Mouse (Mus musculus) layer of hippocampus, postnatal 10 days (tissue): ENCODE data around the gene Plcb4. TPM values are rescaled to one million over a fixed set of nuclear protein-coding genes. Genes with fewer than 3 reads are reported as not detected.
"Not testable (repeated sequence)": the region's sequence is repeated elsewhere in the genome, so short reads cannot be mapped to it uniquely, and the experiment has no call there.

Experiments used
- DNase-seq, 2 experiments: peaks; one replicate each; pipeline ENCODE4 v3.0.0; 2021; ENCODE audit warnings: low spot score in 2 of 2
- total RNA-seq, 2 experiments: library from RNA; stranded (reverse); gene quantifications; 2 replicates each; pipeline ENCODE4 v1.2.3; 2021

Plcb4 gene
- total RNA-seq, 2 experiments from 2014 or later: 20.2 to 23.7 TPM

DNA sequence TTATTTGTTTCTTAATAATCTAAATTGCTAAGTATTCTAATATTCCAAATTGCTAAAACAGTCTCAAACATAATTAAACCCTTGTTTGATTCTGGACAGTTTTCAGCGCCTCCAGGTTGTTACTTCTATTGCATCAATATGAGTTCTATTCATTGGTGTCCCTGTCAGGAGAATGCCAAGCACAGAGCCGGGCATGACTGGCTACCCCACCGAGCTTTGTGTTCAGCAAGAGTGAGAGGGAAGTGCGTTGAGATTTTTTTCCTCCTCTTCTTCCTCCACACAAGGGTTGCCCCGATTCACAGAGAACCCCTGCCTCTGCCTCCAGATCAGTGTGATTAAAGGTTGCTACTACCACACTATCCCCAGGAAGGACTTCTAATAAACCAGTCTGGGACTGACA lies 53.5 kb downstream of the Plcb4 start:
- DNase-seq: no peak

DNA sequence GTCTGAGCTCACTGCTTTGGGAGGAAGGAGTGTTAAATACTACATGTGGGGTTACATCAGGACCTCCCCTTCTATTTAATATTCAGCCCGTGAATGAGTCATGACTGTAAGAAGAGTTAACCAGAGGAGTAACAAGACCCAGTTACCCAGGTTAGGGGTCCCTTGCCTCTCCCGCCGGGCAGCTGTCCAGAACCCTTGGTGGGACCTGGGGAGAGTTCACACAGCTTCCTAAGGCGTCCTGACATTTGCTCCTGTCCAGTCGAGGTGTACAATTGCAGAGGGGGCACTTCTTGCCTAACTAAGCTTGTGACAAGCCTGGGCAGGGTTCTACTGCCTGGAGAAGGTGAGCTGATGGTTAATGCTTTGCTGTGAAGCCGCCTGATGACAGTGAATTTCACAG lies 54.1 kb downstream of the Plcb4 start:
- DNase-seq: no peak

DNA sequence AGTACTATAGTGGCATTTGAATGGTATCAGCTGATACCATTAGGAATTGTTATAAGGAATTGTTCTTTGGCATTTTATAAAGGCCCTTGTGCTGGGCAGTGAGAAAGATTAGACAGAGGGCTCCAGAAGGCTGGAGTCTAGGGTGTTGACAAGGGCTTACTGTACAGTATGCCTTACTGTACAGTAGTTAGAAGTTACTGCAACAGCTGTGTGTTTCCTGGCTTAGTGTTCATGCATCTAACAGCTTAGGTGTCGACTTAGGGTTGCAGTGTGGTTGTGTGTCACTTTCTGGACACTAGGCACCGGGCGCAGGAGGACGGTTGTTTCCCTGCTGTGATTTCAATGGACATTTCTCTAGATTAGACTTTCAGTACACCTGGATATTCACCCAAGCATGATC lies 57.4 kb downstream of the Plcb4 start:
- DNase-seq: no peak

DNA sequence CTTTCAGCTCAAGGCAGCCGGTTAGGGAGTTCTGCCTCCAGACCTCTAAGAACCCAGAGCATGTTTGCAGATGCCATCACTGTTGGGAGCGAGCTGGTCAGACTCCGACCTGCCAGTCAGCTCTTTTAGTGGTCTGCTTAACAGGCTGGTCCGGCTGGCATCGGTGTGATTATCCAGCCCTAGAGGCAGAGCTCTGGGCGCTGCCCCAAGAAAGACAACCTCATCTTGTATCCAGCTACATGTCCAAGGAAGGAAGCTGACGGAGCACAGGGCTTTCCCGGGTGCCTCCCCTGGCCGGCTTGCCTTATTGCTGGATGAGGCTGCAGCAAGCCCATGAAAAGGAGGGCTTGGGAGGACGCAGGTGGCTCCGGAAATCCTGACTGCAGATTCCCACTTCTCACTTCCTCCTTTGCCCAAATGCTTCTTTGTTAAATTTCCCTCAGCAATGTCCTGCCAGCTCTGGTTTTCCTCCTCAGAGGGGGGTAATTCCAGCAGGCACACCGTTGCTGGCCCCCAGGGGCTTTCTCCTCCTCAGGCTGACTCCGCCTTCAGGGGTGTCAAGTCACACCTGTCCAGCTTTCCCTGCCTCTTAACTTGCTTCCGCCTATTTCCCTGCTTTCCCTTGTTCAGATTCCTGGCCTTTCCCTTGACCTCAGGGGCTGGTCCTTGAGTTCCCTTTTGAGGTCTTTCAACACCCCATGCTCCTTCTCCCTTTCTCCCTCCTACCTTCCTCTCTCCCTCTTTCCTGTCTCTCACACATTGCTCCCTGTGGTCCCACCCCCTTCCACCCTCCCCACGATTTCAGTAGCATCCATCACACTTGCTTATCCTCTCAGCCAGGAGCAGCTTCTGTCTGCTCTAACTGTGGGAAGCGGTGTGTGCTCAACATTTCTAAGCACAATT lies 58.7 kb downstream of the Plcb4 start:
- DNase-seq: peak; percentile 56 to 65

DNA sequence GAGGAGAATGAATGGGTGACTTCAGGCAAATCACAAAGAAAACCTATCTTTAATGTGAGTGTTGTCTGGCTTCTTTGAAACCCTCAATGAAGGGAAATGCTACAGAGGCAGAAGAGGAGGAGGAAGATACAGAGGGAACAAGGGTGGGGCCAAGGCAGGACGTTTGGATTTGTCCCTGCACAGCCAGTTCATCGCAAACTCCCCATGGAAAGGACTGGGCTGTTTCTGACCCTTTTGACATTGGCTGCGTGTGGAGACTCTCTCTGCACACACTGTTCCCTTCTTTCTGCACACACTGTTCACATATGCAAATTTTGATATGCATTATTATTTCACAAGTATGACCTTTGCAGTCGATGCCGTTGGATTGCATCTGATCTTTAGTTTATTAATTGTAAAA lies 63.3 kb downstream of the Plcb4 start:
- DNase-seq: no peak

DNA sequence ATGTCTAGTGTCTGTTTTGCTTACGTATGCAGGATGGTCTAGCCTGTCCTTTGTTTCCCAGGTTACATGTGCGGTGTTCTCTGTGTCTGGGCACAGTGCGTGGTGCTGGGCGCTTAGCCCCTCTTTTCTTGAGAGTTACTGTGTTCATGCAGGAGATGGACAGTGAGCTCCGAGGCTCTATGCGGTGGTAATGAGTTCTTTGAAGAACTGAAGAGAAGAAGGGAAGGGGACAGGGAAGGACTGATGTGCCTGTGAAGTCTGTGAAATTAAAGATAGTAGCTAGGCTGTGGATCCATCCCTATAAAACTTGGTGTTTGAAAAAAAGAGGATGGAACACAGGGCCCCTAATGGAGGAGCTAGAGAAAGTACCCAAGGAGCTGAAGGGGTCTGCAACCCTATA lies 64.6 kb downstream of the Plcb4 start:
- DNase-seq: no peak

DNA sequence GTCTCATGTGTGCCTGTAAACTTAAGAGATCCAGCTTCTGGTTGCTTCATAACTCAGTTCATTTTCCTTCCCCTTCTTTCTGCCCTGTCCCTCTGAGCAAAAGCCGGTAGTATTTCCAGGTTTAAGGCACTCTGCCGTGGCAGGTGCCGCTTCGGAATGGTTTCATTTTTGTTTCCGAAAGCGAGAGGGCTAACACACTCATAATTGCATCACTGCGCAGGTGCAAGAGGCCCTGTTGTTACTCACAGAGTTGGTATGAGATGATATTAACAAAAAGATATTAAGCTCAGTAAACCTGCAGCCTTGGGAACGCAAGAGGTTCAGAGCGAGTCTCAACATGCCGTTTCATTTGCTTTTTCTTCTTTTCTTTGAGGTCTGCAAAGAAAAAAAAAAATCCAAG lies 65.7 kb downstream of the Plcb4 start:
- no peak for DNase-seq

DNA sequence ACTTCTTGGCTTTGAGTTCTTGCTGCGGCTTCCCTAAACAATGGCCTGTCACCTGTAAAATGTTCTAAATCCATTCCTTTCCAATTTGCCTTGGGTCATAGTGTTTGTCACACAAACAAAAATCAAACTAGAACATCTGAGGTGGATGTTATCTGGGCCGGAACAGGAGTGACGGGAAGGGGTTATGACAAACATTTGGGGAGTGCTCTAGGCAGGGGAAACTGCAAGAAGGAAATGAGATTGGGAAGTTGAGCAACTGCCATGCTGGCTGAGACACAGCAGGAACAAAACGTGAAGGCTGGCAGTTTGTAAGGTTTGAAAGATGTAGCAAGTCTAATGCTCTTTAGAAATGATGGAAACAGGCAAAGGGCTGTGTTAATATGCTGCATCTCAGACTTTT lies 66.6 kb downstream of the Plcb4 start:
- no peak for DNase-seq

DNA sequence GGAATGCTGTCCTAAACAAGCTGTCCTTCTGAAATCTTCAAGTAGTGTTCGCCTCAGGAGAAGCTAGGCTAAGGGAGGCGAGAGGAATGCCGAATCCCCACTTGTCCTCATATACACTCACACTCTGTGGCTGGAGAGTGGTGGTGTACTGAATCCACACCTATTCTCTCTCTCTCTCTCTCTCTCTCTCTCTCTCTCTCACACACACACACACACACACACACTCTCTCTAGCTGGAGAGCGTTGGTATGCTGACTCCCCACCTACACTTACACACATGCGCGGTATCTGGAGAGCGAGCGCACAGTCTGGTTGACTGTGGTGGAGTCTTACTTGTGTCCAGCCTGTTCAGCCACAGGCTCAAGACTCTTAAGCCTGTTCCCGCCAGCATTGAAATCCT lies 68.3 kb downstream of the Plcb4 start:
- no peak for DNase-seq

DNA sequence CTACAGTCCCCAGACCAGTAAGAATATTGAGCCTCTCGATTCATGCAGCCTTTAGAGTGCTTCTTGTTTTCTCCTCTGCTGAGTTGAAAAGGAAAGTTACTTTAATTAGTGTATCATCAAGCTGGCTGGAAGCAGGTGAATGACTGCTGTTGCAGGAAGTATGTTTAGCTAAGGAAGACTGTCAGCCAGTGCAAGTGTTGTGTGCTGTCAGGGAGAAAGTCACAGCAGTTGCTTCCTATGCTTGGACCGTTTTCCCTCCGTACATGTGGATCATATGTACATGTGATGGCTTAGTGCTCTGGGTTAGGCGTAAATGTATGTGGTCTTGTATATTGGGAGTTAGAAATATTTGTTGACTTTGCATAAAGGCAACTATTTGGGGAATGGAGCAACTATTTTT lies 69.1 kb downstream of the Plcb4 start:
- no peak for DNase-seq

DNA sequence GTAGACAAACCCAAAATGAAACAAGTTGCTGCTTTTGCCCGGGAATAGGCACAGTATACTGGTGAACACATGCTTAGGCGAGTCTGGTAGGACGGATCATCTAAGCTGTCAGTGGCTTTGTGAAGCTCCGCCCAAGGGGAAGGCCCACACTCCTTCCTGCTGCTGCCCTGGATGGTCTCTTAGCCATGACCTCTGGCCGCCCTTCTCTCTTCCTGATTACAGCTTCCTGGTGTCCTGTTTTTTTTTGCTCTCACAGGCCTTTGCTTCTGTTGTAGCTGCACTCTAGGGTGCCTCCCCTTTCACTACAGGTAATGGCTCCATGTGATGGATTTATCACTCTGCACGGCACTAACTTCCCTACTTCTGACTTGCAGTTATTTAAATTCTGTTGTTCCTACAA lies 72.8 kb downstream of the Plcb4 start:
- no peak for DNase-seq

DNA sequence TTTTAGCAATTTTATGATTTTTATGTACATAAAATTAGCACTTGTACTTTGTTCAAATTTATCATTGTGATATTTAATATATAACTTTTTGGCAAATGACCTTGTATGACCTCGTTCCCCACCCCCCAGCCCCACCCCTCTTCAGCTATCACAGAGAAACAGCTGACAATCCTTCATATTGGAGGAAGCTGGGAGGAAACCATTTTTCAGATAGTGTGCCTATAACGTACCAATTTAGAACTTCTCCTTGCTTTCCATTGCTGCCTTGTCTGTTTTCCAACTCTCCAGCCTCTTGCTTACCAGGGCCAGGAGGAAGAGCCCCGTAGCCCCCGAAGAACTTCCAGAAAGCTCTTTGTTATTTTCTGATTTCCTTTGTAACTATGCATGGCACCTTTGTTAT lies 73.8 kb downstream of the Plcb4 start:
- DNase-seq: no peak

DNA sequence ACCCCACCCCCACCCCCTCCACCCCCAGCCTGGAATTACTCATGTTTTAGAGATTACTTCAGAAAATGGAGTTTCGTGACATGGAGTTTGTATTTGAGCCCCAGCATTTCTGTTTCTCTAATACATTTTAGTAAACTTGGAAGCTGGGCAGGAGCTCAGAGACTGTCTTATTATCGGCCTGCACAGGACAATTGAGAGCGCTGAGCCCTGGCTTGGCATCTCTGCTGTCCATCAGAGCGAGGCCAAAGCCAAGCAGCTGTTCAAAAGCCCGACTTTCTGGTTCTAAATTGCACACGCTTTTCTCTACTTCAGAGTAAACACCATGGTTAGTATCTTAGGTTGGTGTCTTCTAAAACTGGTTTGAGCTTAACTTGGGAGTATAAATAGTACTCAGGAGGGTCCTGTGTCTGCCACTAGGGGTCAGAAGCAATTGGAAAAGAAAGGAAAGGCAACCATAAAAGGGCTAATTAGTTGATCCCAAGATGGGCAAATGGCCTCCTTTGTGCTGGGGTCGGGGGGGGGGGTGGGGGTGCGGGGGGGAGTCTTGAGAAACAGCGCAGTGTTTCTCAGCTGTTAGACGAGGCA lies 75.2 kb downstream of the Plcb4 start:
- no peak for DNase-seq

DNA sequence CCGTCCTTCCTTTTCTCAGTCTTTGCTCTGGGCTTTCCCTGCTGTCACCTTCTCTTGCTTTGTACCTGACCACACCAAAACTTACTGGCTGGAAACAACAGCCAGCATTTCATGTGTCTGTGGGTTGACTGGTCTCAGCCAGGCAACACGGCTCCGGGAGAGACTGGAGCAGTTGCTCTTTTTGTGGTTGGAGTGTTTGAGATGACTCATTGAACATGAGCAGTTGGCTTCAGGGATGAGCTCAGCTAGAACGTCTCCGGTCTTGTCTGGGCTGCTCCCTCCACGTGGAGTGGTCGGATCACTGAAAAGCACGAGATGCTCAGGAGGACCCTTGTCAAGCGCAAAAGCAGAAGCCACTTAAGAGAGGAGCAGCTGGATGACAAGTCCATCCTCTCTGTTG lies 78.7 kb downstream of the Plcb4 start:
- DNase-seq: no peak

DNA sequence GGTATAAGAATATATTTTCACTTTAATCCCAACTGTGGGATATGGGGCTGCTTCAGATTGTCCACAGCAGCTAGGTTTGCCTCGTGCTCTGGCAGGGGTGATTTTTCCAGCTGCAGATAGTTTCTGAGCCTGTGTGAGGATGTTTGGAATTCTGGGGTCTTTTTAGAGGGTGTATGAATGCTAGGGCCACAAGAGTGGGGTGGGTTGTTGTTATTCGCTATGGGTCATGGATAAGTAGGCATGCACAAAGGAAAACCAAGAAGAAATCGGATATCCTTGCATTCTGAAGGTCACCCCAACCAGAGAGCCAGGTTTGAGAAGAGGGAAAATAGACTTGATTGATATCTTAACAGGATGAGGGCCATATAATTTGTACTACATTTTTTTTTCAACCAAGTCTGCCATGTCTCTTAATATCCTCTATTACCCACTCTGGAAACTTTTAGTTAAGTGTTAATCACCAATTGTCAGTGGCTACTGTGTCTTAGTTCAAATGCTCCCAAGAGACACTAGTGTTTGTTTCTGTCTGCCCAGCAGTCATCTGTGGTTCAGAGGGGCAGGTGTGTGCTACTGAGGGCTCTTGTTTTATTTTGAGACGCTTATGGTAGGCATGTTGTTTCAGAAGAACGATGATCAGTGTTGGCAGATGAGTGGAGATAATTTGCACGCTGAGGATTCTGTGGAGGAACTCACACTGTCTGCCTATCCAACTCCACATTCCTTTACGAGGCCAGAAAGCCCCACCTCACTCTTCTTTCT lies 79.4 kb downstream of the Plcb4 start:
- not testable (repeated sequence) for DNase-seq

DNA sequence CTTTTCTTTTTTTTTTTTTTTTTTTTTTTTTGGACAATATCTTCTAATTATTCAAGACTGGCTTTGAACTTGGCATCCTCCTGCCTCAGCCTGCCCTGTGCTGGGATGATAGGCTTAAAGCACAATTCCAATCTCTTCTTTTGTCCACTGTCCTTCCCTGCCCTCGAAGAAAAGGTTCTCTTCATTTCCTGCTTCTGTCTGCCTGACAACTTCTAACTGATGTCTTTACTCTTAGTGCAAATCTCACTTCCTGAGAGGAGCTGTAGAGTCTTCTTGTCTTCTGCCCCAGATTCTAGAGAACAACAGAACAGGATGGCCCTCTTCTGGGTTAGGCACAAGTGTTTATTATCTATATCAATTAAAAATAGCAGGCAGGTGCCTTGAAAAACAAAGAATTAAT lies 80.1 kb downstream of the Plcb4 start:
- DNase-seq: no peak

DNA sequence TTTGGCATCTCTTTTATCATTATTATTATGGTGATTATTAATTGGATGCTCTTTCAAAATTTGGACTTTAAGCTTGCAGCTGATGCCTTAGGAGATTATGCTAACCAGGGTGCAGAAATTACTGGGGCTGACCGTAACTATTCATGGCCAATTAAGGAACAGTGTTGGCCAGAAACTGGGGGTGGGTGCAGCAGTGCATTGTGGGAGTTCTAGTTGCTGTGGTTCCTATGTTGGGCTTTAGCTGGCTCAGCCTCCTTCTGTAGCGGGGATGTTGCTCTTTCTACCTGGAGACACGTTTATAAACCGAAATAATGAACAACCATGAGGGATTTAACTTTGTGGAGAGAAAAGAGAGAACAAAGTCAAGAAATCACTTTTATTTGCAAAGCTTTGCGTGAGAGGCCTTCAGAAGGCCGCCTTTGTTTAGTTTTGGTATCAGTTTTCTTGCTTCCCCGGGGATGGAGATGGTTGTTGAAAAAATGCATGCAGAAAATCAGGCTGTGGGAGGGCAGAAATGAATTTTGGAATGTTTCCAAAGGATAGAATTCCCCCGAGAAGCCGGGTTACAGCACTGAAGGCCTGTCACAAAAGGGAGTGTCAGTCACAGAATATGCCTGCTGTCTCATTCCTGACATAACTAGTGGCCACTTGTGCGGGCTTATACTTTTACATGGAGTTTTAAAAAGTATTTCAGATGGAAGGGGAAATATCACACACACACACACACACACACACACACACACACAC lies 84.3 kb downstream of the Plcb4 start:
- no peak for DNase-seq

DNA sequence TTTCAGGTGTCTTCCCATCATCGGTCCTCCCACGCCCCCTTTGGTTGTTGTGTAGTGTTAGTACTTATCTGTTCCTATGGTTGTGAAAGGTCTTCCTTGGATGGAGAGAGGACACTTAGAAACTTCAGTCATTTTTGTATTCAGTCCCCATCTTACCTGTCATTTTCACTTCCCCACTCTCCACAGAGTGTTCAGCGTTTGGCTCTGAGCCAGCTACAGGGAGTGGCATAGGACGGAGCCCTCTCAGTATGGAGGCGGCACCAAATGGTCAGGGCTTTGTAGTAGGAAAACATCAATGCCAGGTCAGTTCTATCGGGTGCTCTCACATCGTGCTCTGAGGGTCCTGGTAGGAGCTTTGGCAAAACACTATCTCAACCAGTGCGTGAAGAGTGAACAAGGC lies 85.9 kb downstream of the Plcb4 start:
- no peak for DNase-seq

DNA sequence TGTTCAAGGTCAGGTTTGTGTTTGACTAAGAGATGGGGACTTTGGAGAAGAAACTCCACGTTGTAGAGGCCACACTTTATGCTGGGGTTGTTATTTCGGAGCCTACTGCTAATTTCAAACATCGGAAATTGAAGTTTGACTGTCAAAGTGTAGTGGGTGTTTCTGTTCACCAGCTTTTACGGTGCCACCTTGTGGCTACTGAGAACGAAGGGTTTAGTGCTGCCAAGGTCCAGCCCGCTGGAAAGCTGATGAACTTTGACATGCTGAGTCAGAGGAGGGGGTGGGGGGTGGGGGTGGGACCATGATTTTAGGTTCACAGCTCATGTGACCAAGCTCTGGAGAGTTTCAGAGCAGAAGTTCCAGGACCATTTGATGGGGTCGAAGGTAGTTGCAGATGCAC lies 86.3 kb downstream of the Plcb4 start:
- DNase-seq: no peak

DNA sequence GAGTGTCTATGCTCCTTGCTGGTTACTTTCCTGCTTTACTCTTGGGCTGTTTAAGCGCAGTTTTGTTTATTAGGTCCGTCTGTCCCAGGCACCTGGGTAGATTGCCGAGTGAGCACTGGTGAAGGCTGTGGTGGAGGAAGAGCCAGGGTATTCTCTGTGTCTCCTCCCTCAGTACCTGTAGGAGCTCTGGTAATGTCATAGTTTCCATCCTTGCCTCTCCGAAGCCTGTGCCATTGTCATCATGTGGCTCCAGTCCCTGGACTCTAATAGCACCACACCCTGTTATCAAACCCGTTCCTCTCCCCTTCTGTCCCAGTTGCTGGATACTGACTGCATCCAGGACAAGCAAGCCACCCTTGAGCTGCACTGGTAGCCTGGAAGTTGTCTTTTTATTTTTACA lies 89.6 kb downstream of the Plcb4 start:
- no peak for DNase-seq

DNA sequence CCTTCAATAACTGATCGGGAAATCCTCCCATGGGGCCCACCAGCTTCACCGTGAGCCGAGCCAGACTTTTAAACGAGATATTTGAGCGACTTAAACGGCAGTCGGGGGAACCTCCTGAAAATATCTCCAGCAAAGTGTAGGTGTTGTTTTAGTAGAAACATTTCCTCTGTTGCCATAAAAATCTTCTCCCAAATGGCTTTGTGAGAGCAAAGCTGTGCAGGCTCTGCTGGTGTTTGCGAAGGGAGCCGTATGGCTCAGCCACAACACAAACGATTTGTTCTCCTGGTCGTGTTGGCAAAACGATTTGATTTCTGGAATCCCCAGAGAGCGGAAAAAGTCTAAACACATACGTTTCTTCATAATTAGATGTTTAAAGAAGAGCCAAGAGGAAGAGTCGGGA lies 90.8 kb downstream of the Plcb4 start:
- DNase-seq: peak in 1 of 2 experiments; percentile 31

DNA sequence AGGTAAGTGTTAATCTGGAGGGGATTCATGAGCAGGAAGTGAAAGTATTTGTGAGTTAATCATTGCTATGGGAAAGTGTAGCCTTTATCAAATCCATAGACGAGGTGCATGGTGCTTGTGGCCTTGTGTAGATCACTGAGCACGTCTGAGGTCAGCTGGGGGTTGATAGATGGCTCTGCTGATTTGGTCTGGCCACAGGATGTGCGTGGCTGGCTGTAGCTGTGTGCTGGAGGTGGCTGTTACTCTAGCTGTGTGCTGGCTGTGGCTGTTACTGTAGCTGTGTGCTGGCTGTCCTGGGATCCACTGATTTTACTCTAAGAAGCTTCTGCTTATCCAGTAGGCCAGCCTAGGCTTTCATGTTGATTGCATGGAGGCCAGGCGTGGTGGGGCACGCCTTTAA lies 91.9 kb downstream of the Plcb4 start:
- DNase-seq: no peak
